Mouse (Mus musculus): ENCODE measurements at regions not wholly inside any gene's neighbourhood (a gene's known extent, or its start where the extent isn't known, plus 50 kb on each side); places are given as distances from the start of the nearest gene placed in this dataset.

DNA sequence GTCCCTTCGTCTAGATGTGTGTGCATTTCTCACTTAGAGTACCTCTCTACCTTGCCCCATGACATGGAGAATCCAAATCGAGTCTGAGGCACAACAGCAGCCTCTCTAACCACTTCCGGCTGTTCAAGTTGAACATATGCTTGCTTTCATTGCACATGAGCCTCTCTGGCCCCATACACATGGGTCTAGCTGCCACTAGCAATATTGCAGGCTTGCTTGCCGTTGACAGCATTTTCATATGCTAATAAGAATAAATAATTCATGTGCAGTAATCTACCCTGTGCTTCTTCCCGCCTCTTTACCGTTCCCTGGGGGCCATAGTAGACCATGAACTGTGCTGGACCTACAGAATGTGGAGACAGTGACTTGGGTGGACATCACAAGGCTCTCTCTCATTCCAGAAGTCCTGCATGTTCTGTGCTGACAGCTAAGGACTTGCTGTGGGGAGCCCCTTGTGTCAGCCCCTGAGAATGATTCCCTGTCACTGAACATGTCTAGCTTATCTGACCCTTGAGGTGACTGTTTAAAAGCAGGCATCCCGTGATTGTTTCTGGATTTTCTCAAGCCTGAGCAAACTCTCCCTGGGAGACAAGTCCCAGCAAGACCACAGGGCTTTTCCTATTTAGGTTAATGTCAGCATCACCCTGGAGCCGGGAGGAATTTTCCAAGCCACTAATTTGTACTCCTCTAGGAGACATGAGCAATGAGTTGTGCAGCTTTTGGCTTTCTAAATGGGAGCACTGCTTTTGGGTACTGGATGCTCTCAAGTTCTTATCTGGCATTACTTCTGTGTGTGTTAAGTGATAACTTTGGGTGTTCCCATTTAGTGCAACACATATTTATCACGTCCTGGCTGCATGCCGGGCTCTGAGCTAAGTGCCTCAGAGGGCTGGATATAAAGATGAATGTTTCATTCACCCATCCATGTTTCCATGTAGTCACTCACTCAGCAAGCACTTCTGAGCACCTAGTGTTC lies 713.8 kb upstream of the Castor2 start:
- DNase-seq, result no peak
- TF ChIP-seq POLR2A (IDR thresholded peaks at IDR 0.05; ENCODE audit: low read depth, low read length), result no peak
- TF ChIP-seq CTCF (conservative IDR thresholded peaks at IDR 0.05; ENCODE audit: insufficient read depth, insufficient read length, low read depth, low read length), result no peak
- 68% methylated on average over 10 of the region's 10 CpGs for WGBS

DNA sequence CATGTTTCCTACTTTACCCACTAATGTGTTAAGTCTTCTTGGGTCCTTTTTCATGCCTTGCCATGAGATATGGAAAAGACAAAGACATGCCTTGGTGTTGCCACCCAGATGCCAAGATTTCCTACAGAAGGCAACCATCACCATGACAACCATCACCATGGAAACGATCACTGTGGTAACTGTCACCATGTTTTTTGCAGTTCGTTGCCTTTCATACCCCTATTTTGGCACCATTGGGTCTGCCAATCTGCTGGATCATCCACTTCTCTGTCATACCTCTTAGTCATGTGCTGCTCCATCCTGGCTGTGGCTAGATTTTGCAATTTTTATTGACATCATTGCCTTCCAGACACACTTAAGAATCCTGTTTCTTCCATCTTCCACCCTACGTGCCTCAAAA lies 733.7 kb upstream of the Castor2 start:
- Histone ChIP-seq H3K36me3 (ENCODE audit: control insufficient read depth, insufficient read depth, low read length) (no peaks in the 10 kb centered on the region), H3K4me1 (ENCODE audit: control insufficient read depth, insufficient read depth, low read length) (no peaks in the 10 kb centered on the region), H3K27me3 (replicated peaks; ENCODE audit: control insufficient read depth, insufficient read depth, low read length) (no peaks in the 10 kb centered on the region), H3K27ac (ENCODE audit: insufficient read depth, low read depth, low read length) (no peak overlapping the region), H3K4me3 (ENCODE audit: insufficient read depth, low read depth, low read length) (no peak overlapping the region)
- WGBS, result 90% methylated on average over 3 of the region's 3 CpGs
- no peak for DNase-seq
- TF ChIP-seq POLR2A (IDR thresholded peaks at IDR 0.05; ENCODE audit: low read depth, low read length), result no peak
- no peak for TF ChIP-seq CTCF (conservative IDR thresholded peaks at IDR 0.05; ENCODE audit: insufficient read depth, insufficient read length, low read depth, low read length)

More for the DNA sequence above, 713.8 kb upstream of the Castor2 start:
- Histone ChIP-seq H3K27ac (ENCODE audit: insufficient read depth, low read depth, low read length) (no peak overlapping the region), H3K27me3 (replicated peaks; ENCODE audit: control insufficient read depth, insufficient read depth, low read length) (no peaks in the 10 kb centered on the region), H3K36me3 (ENCODE audit: control insufficient read depth, insufficient read depth, low read length) (no peaks in the 10 kb centered on the region), H3K4me3 (ENCODE audit: insufficient read depth, low read depth, low read length) (no peak overlapping the region), H3K4me1 (ENCODE audit: control insufficient read depth, insufficient read depth, low read length) (no peaks in the 10 kb centered on the region)

DNA sequence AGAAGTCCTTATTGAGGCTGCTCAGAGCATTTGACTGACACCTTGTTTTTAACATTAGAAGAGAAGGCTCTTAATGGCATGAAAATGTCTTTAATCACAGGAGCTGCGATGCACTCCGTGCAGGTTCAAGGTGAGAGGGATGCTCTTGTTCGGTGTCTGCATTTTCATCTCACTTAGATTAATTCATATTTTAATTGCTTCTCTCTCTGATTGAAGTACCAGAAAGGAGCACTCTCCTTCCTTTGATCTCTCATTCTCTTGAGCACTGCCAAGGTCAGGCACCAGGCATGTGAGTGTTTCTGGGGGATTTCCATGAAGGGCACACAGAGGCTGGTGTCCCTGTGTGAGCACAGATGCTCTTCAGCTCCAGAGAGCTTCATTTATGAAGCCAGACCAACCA lies 752.0 kb upstream of the Castor2 start:
- Histone ChIP-seq H3K27ac (ENCODE audit: insufficient read depth, low read depth, low read length) (no peak overlapping the region), H3K36me3 (ENCODE audit: control insufficient read depth, insufficient read depth, low read length) (no peaks in the 10 kb centered on the region), H3K4me3 (ENCODE audit: insufficient read depth, low read depth, low read length) (no peak overlapping the region), H3K27me3 (replicated peaks; ENCODE audit: control insufficient read depth, insufficient read depth, low read length) (no peaks in the 10 kb centered on the region), H3K4me1 (ENCODE audit: control insufficient read depth, insufficient read depth, low read length) (no peaks in the 10 kb centered on the region)
- TF ChIP-seq POLR2A (IDR thresholded peaks at IDR 0.05; ENCODE audit: low read depth, low read length) (no peak), CTCF (conservative IDR thresholded peaks at IDR 0.05; ENCODE audit: insufficient read depth, insufficient read length, low read depth, low read length) (no peak)
- no peak for DNase-seq
- WGBS, result 85% methylated on average over 3 of the region's 3 CpGs

DNA sequence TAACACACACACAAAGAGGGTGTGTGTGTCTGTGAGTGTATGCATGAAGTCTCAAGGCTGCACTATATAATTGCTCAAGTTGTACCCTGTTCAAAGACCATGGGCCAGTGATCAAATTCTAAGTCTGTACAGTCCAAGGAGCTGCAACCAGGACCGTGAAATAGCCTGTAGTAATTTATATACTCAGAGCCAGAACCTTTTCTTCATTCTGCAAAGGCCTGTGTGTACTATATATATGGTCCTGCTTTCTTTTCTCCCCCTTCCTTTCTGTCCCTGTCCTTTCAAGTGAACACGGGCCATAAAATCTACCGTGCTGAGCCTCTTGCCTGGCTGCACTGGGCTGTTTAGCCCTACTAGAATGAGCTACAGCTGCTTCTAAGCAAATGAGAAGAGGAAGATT lies 757.5 kb upstream of the Castor2 start:
- Histone ChIP-seq H3K4me1 (ENCODE audit: control insufficient read depth, insufficient read depth, low read length) (no peaks in the 10 kb centered on the region), H3K4me3 (ENCODE audit: insufficient read depth, low read depth, low read length) (no peak overlapping the region), H3K27ac (ENCODE audit: insufficient read depth, low read depth, low read length) (no peak overlapping the region), H3K36me3 (ENCODE audit: control insufficient read depth, insufficient read depth, low read length) (no peaks in the 10 kb centered on the region), H3K27me3 (replicated peaks; ENCODE audit: control insufficient read depth, insufficient read depth, low read length) (no peaks in the 10 kb centered on the region)
- DNase-seq, result no peak
- WGBS, result 20% methylated on average over 3 of the region's 3 CpGs
- no peak for TF ChIP-seq POLR2A (IDR thresholded peaks at IDR 0.05; ENCODE audit: low read depth, low read length)
- no peak for TF ChIP-seq CTCF (conservative IDR thresholded peaks at IDR 0.05; ENCODE audit: insufficient read depth, insufficient read length, low read depth, low read length)

DNA sequence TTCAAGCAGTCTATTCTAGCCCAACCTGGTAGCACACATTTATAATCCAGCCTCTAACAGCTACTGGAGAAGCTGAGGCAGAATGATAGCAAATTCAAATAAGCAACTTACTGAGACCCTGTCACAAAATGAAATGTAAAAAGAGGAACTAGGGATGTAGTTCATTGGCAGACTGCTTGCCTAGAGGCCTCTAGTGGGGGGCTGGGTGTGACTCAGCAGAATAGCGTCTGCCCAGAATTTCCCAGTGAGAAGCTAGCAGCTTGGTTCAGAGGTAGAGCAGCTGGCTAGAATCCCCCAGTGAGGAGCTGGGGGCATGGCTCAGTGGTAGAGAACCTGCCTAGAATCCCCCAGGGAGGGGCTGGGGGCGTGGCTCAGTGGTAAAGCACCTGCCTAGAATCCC lies 777.5 kb upstream of the Auts2 start:
- Histone ChIP-seq H3K27ac (ENCODE audit: insufficient read depth, low read depth, low read length) (no peak overlapping the region), H3K4me3 (ENCODE audit: insufficient read depth, low read depth, low read length) (no peak overlapping the region), H3K36me3 (ENCODE audit: control insufficient read depth, insufficient read depth, low read length) (no peaks in the 10 kb centered on the region), H3K4me1 (ENCODE audit: control insufficient read depth, insufficient read depth, low read length) (no peaks in the 10 kb centered on the region), H3K27me3 (replicated peaks; ENCODE audit: control insufficient read depth, insufficient read depth, low read length) (no peaks in the 10 kb centered on the region)
- WGBS, result 67% methylated on average over 2 of the region's 2 CpGs
- no peak for DNase-seq
- TF ChIP-seq CTCF (conservative IDR thresholded peaks at IDR 0.05; ENCODE audit: insufficient read depth, insufficient read length, low read depth, low read length) (no peak), POLR2A (IDR thresholded peaks at IDR 0.05; ENCODE audit: low read depth, low read length) (no peak)

DNA sequence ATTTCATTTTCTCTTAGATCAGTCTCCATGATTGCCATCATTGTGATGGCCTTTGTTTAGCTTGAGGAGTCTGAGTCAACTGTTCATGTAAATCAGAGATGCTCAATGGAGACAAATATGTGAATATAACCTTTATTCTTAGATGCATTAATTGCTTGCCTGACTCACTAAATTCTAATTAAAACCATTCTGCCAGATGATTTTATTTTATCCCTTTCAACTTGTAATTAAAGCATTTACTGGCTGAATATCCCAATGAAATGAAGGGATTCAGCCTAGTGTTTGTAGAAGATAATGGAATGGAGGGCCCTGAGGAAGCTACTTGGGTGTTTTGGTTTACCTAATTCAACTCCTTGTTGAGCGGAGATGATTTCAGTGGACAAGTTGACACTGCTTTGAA lies 777.1 kb upstream of the Auts2 start:
- no peak for TF ChIP-seq CTCF (conservative IDR thresholded peaks at IDR 0.05; ENCODE audit: insufficient read depth, insufficient read length, low read depth, low read length)
- TF ChIP-seq POLR2A (IDR thresholded peaks at IDR 0.05; ENCODE audit: low read depth, low read length), result no peak
- H3K4me1 ChIP-seq (ENCODE audit: control insufficient read depth, insufficient read depth, low read length), result no peaks in the 10 kb centered on the region
- no peak for DNase-seq
- H3K27ac ChIP-seq (ENCODE audit: insufficient read depth, low read depth, low read length), result no peak overlapping the region
- 100% methylated on average over 1 of the region's 1 CpGs for WGBS
- no peak overlapping the region for H3K4me3 ChIP-seq (ENCODE audit: insufficient read depth, low read depth, low read length)
- H3K27me3 ChIP-seq (replicated peaks; ENCODE audit: control insufficient read depth, insufficient read depth, low read length), result no peaks in the 10 kb centered on the region
- H3K36me3 ChIP-seq (ENCODE audit: control insufficient read depth, insufficient read depth, low read length), result no peaks in the 10 kb centered on the region

DNA sequence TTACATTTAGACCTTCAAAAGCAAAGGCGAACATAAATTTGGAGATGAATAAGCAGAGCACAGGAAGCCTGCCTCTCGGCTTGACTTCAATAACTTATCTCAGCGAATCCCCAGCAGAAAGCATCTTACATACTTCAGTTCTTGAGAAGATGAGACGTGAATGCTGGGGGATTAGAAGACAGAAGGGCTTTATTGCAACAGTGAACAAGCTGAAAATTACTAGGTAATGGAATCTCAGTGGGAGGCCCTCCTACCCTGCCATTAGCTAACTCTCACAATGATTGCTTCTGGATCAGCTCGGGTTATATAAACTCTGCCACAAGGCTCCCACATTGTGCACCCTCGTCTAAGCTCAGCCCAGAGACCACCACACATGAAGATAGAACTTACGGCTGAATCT lies 770.9 kb upstream of the Auts2 start:
- no peak for DNase-seq
- Histone ChIP-seq H3K4me3 (ENCODE audit: insufficient read depth, low read depth, low read length) (no peak overlapping the region), H3K27ac (ENCODE audit: insufficient read depth, low read depth, low read length) (no peak overlapping the region), H3K36me3 (ENCODE audit: control insufficient read depth, insufficient read depth, low read length) (no peaks in the 10 kb centered on the region), H3K27me3 (replicated peaks; ENCODE audit: control insufficient read depth, insufficient read depth, low read length) (no peaks in the 10 kb centered on the region), H3K4me1 (ENCODE audit: control insufficient read depth, insufficient read depth, low read length) (no peaks in the 10 kb centered on the region)
- no peak for TF ChIP-seq CTCF (conservative IDR thresholded peaks at IDR 0.05; ENCODE audit: insufficient read depth, insufficient read length, low read depth, low read length)
- TF ChIP-seq POLR2A (IDR thresholded peaks at IDR 0.05; ENCODE audit: low read depth, low read length), result no peak
- WGBS, result 56% methylated on average over 7 of the region's 7 CpGs
